Mouse (Mus musculus): ENCODE data around the gene Tpp1.

DNA sequence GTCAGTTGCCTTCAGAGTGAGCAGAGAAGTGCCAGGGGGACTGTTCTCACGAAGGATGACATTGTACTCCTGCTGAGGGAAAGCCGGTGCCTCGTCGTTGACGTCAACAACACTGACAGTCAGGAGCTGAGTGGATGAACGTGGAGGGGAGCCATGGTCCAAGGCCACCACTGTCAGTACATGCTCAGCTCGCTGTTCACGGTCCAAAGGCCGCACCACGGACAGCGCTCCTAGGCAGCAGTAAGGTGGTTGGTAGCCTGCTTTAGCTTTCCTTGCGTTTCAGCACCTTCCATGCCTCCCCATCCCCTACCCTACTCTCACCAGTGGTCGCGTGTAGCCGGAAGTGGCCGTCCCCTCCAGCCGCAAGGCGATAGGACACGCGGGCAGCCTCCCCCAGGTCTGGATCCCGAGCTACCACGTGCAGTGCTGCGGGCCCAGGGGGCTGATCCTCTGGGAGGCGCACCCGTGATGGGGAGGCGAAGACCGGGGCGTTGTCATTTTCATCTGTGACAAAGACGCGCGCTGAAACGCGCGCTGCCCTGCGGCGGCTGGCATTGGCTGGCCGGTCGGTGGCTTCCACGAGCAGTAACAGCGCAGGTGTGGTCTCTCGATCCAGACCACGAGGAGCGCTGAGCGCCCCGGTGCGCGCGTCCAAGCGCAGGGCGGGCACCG lies 9.9 kb upstream of the Tpp1 start:
- TF ChIP-seq CTCF (IDR thresholded peaks at IDR 0.05; ENCODE audit: low read depth) (no peak), EP300 (IDR thresholded peaks at IDR 0.05; ENCODE audit: low read depth) (no peak)

All from liver, postnatal 0 days (tissue).